In the genomic region with DNA sequence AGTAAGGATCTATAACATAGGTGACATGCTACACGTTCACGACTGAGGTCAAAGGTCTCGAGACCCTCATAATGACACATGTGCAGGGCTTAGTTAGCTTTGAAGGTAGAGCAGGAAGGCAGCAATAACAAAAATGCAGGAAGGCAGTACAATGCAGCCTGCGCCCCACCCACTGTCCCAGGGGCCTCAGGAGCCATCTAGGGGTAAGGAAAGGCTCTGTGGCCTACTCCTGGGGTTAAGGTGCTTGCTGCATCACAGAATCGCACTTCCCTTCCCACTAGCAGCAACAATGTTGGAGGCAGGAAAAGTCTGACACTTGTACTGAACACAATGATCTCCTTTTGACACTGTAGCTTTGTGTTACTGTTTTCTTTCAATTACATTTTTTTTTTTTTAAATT, we compare ENCODE assay signal across 12 mouse cellular contexts. TPM values are rescaled to one million over a fixed set of nuclear protein-coding genes. Genes with fewer than 3 reads are reported as not detected.
DNase-seq lines count a peak whose midpoint lies in the region; ATAC-seq and TF ChIP-seq lines count a peak whose summit lies in the region.
"Had no signal": no experiment of that assay in that cellular context is flagged by ENCODE, and none has a peak within 500 bp of the region (broad histone marks: within the 10 kb centered on the region; RNA-seq: fewer than 3 reads in every experiment).

No protein-coding gene starts in this region.

- no peak overlapping the region for H3K4me2 ChIP-seq in midbrain, embryonic 13.5 days (replicated peaks)
- H3K4me2 ChIP-seq in midbrain, postnatal 0 days (ENCODE audit: low read depth, low read length, poor library complexity, severe bottlenecking) = no peak overlapping the region
- no peak overlapping the region for H3K4me2 ChIP-seq in stomach, postnatal 0 days (replicated peaks; ENCODE audit: low read depth)
- H3K4me2 ChIP-seq: hindbrain, embryonic 14.5 days had no signal

- H3K27ac ChIP-seq in gastrocnemius, adult 2 months = peak overlapping the region; percentile 74
- H3K27ac ChIP-seq in midbrain, embryonic 13.5 days = 0 out of 2 replicates have a peak overlapping the region, but pooled peaks have one; percentile 10
- H3K27ac ChIP-seq in midbrain, postnatal 0 days (ENCODE audit: low read depth, low read length) = no peak overlapping the region
- H3K27ac ChIP-seq in stomach, postnatal 0 days (replicated peaks) = peak overlapping the region; percentile 24; the same call in 1 of the 2 replicates
- H3K27ac ChIP-seq: hindbrain, embryonic 14.5 days; limb, embryonic 10.5 days had no signal

- no peak overlapping the region; the same call in 1 of the 2 replicates for H3K4me3 ChIP-seq in gastrocnemius, adult 2 months
- no peak overlapping the region for H3K4me3 ChIP-seq in midbrain, embryonic 13.5 days (replicated peaks)
- no peak overlapping the region for H3K4me3 ChIP-seq in midbrain, postnatal 0 days (ENCODE audit: low read depth, low read length)
- H3K4me3 ChIP-seq in stomach, postnatal 0 days (ENCODE audit: low read depth, low read length) = no peak overlapping the region
- H3K4me3 ChIP-seq: limb, embryonic 10.5 days had no signal

- H3K27me3 ChIP-seq in midbrain, embryonic 13.5 days = no peaks in the 10 kb centered on the region
- no peaks in the 10 kb centered on the region for H3K27me3 ChIP-seq in midbrain, postnatal 0 days (ENCODE audit: insufficient read depth, low read length)
- H3K27me3 ChIP-seq in stomach, postnatal 0 days (ENCODE audit: control insufficient read depth, insufficient read depth, low read length) = no peaks in the 10 kb centered on the region

- H3K4me1 ChIP-seq in midbrain, embryonic 13.5 days (replicated peaks) = no peaks in the 10 kb centered on the region
- no peaks in the 10 kb centered on the region for H3K4me1 ChIP-seq in midbrain, postnatal 0 days (ENCODE audit: insufficient read depth, low read length)
- H3K4me1 ChIP-seq in stomach, postnatal 0 days (replicated peaks; ENCODE audit: control insufficient read depth, insufficient read depth) = no peaks in the 10 kb centered on the region
- H3K4me1 ChIP-seq: limb, embryonic 10.5 days had no signal

- no peak for TF ChIP-seq EP300 in stomach, postnatal 0 days (optimal IDR thresholded peaks at IDR 0.05)

- intact Hi-C loops in gastrocnemius, adult 2 months (cut with DNase I) = no loop called here
- intact Hi-C loops in gastrocnemius, postnatal 14 days (cut with DNase I; ENCODE audit: low total_unique reads) = no loop called here
- intact Hi-C loops in heart, postnatal 25 days (cut with DNase I) = no loop called here

- DNase-seq in gastrocnemius, adult 2 months = peak; percentile 36
- no peak for DNase-seq in gastrocnemius, postnatal 14 days
- no peak for DNase-seq in midbrain, postnatal 0 days (ENCODE audit: low spot score)
- DNase-seq in heart, postnatal 25 days (ENCODE audit: low spot score) = peak; percentile 38
- DNase-seq in stomach, postnatal 0 days (ENCODE audit: low spot score) = no peak
- no peak for DNase-seq in adrenal gland, adult 8-10 months
- DNase-seq: cerebellum, postnatal 25 days; right cerebral cortex, postnatal 25 days had no signal

- peaks cover 26% of the 10 kb centered on the region for H3K36me3 ChIP-seq in midbrain, embryonic 13.5 days
- no peaks in the 10 kb centered on the region for H3K36me3 ChIP-seq in midbrain, postnatal 0 days (ENCODE audit: insufficient read depth, low read length)
- no peaks in the 10 kb centered on the region for H3K36me3 ChIP-seq in stomach, postnatal 0 days (ENCODE audit: control insufficient read depth, insufficient read depth, low read length)

- H3K9me3 ChIP-seq in midbrain, embryonic 13.5 days = no peaks in the 10 kb centered on the region
- no peaks in the 10 kb centered on the region for H3K9me3 ChIP-seq in midbrain, postnatal 0 days (ENCODE audit: low read length)
- no peaks in the 10 kb centered on the region for H3K9me3 ChIP-seq in stomach, postnatal 0 days (ENCODE audit: control insufficient read depth, low read length)
- H3K9me3 ChIP-seq: limb, embryonic 10.5 days had no signal

- H3K9ac ChIP-seq in midbrain, embryonic 13.5 days (replicated peaks) = no peak overlapping the region
- H3K9ac ChIP-seq in midbrain, postnatal 0 days (replicated peaks; ENCODE audit: low read length, poor library complexity, severe bottlenecking) = no peak overlapping the region
- H3K9ac ChIP-seq in stomach, postnatal 0 days (ENCODE audit: low read length) = no peak overlapping the region
- H3K9ac ChIP-seq: hindbrain, embryonic 14.5 days had no signal

- no peak for TF ChIP-seq CTCF in gastrocnemius, adult 2 months (IDR thresholded peaks at IDR 0.05)
- TF ChIP-seq CTCF in midbrain, postnatal 0 days (IDR thresholded peaks at IDR 0.05) = no peak
- peak; percentile 8; the same call in 1 of the 2 replicates for TF ChIP-seq CTCF in stomach, postnatal 0 days (IDR thresholded peaks at IDR 0.05; ENCODE audit: low read depth)

- no peak for ATAC-seq in midbrain, embryonic 13.5 days
- ATAC-seq in midbrain, postnatal 0 days (ENCODE audit: low FRiP score) = no peak
- ATAC-seq in stomach, postnatal 0 days (ENCODE audit: low FRiP score, low TSS enrichment) = no peak
- ATAC-seq in monocyte, adult 5-6 weeks (replicated peaks; ENCODE audit: insufficient number of reproducible peaks, low FRiP score, low TSS enrichment, poor library complexity, severe bottlenecking) = no peak

- whole genome bisulfite sequencing in midbrain, embryonic 13.5 days = 88% methylated on average over 5 of the region's 5 CpGs
- 87% methylated on average over 5 of the region's 5 CpGs for WGBS in midbrain, postnatal 0 days
- 69% methylated on average over 5 of the region's 5 CpGs for WGBS in stomach, postnatal 0 days

RNA-seq across cellular contexts. Expression of a gene that starts 34.2 kb away (rescaled TPM):
- 1 to 10 TPM; 7.7 to 7.8 TPM for total RNA-seq in gastrocnemius, adult 2 months (2021)
- total RNA-seq in gastrocnemius, postnatal 14 days (2021) = 1 to 10 TPM; 7.5 to 9.1 TPM
- 54.1 and 54.6 TPM in 2 replicates for polyA plus RNA-seq in midbrain, embryonic 13.5 days (2015; fragmentation: Nextera tagmentation; extraction: Ambion mirVana)
- 18.7 and 23.4 TPM in 2 replicates for total RNA-seq in midbrain, postnatal 0 days (2014; rRNA removed)
- polyA plus RNA-seq in midbrain, postnatal 0 days (2015; fragmentation: Nextera tagmentation; extraction: Ambion mirVana) = 21.7 and 21.9 TPM in 2 replicates
- total RNA-seq in heart, postnatal 25 days (2021) = 1 to 10 TPM; 8.6 to 8.9 TPM
- polyA plus RNA-seq in stomach, postnatal 0 days (2015; fragmentation: Nextera tagmentation; extraction: Ambion mirVana) = 23.4 and 25.2 TPM in 2 replicates
- total RNA-seq in monocyte, adult 5-6 weeks (2017) = 2.9 to 7.7 TPM (median 6.1 TPM) in 3 replicates
- total RNA-seq in adrenal gland, adult 8-10 months (2022) = 10 to 100 TPM; 12.7 to 18.0 (median 15.7) TPM

RNA-seq across cellular contexts. Expression of a gene that starts 34.7 kb away (rescaled TPM):
- total RNA-seq in gastrocnemius, adult 2 months (2021) = 10 to 100 TPM; 14.6 to 15.6 TPM
- 10 to 100 TPM; 13.2 to 13.3 TPM for total RNA-seq in gastrocnemius, postnatal 14 days (2021)
- 13.0 and 14.3 TPM in 2 replicates for polyA plus RNA-seq in midbrain, embryonic 13.5 days (2015; fragmentation: Nextera tagmentation; extraction: Ambion mirVana)
- total RNA-seq in midbrain, postnatal 0 days (2014; rRNA removed) = 3.8 and 4.8 TPM in 2 replicates
- polyA plus RNA-seq in midbrain, postnatal 0 days (2015; fragmentation: Nextera tagmentation; extraction: Ambion mirVana) = 4.8 and 4.9 TPM in 2 replicates
- total RNA-seq in heart, postnatal 25 days (2021) = 10 to 100 TPM; 23.2 to 23.4 TPM
- 17.6 and 20.6 TPM in 2 replicates for polyA plus RNA-seq in stomach, postnatal 0 days (2015; fragmentation: Nextera tagmentation; extraction: Ambion mirVana)
- 3.2 to 22.5 TPM (median 9.0 TPM) in 3 replicates for total RNA-seq in monocyte, adult 5-6 weeks (2017)
- total RNA-seq in adrenal gland, adult 8-10 months (2022) = 10 to 100 TPM; 53.7 to 67.7 (median 58.6) TPM

RNA-seq across cellular contexts. Expression of a gene that starts 58.3 kb away (rescaled TPM):
- 10 to 100 TPM; 10.4 to 11.7 TPM for total RNA-seq in gastrocnemius, adult 2 months (2021)
- 10 to 100 TPM; 12.9 to 13.9 TPM for total RNA-seq in gastrocnemius, postnatal 14 days (2021)
- 78.6 and 83.6 TPM in 2 replicates for polyA plus RNA-seq in midbrain, embryonic 13.5 days (2015; fragmentation: Nextera tagmentation; extraction: Ambion mirVana)
- total RNA-seq in midbrain, postnatal 0 days (2014; rRNA removed) = 47.7 and 55.2 TPM in 2 replicates
- 56.9 and 63.0 TPM in 2 replicates for polyA plus RNA-seq in midbrain, postnatal 0 days (2015; fragmentation: Nextera tagmentation; extraction: Ambion mirVana)
- total RNA-seq in heart, postnatal 25 days (2021) = 10 to 100 TPM; 22.2 to 23.7 TPM
- polyA plus RNA-seq in stomach, postnatal 0 days (2015; fragmentation: Nextera tagmentation; extraction: Ambion mirVana) = 45.5 and 45.7 TPM in 2 replicates
- 42.3 to 56.8 TPM (median 49.3 TPM) in 3 replicates for total RNA-seq in monocyte, adult 5-6 weeks (2017)
- 10 to 100 TPM; 29.4 to 44.1 (median 41.8) TPM for total RNA-seq in adrenal gland, adult 8-10 months (2022)

Comparison
In these comparisons a context has a peak if more than half of its experiments do, and no peak if none do; other contexts are left out.
1. DNase-seq: peak in gastrocnemius, adult 2 months (single experiment) and heart, postnatal 25 days (single experiment); none in gastrocnemius, postnatal 14 days (single experiment), midbrain, postnatal 0 days (single experiment), stomach, postnatal 0 days (single experiment) and adrenal gland, adult 8-10 months (single experiment).